Mouse (Mus musculus) spleen, adult 2 months (tissue): Measurements from ENCODE around the gene 2900026A02Rik. TPM values are rescaled to one million over a fixed set of nuclear protein-coding genes. Genes with fewer than 3 reads are reported as not detected.

Experiments used
- DNase-seq, 2 experiments: peaks; one replicate each; pipeline versions ENCODE4 v3.0.0 to v3.0.0-alpha.2; 2012 to 2021; ENCODE audit warnings: low spot score in 2 of 2, low read depth in 1 of 2
- H3K27ac ChIP-seq: fragments of 200-500 bp; 2 replicates; pipeline ENCODE4 v1.5.1; 2012; ENCODE audit warnings: low read length, inconsistent platforms; ENCODE audit not compliant: insufficient read depth
- H3K27me3 ChIP-seq: fragments of 200-500 bp; 2 replicates; pipeline ENCODE4 v1.6.1; 2012; ENCODE audit warnings: mild to moderate bottlenecking, moderate library complexity, low read length, inconsistent platforms; ENCODE audit not compliant: control insufficient read depth, insufficient read depth
- H3K36me3 ChIP-seq: fragments of 200-500 bp; 2 replicates; pipeline ENCODE4 v1.6.1; 2012; ENCODE audit warnings: mild to moderate bottlenecking, low read length, inconsistent platforms; ENCODE audit not compliant: control insufficient read depth, insufficient read depth
- H3K4me1 ChIP-seq: fragments of 200-500 bp; 2 replicates; pipeline ENCODE4 v1.6.1; 2011; ENCODE audit warnings: inconsistent platforms; ENCODE audit not compliant: control insufficient read depth, insufficient read depth, insufficient read length
- H3K4me3 ChIP-seq: fragments of 200-500 bp; 2 replicates; pipeline ENCODE4 v1.5.1; 2011; ENCODE audit warnings: mild to moderate bottlenecking, inconsistent platforms; ENCODE audit not compliant: insufficient read depth, insufficient read length; ENCODE audit errors: extremely low read depth
- CTCF ChIP-seq: fragments of 200-500 bp; IDR thresholded peaks from 2 replicates; pipeline ENCODE4 v1.5.1; 2011; ENCODE audit warnings: mild to moderate bottlenecking, inconsistent platforms; ENCODE audit not compliant: insufficient read depth, insufficient read length, insufficient replicate concordance; ENCODE audit errors: extremely low read depth
- POLR2A ChIP-seq: fragments of 200-500 bp; IDR thresholded peaks from 2 replicates; pipeline ENCODE4 v1.6.1; 2011; ENCODE audit warnings: low read depth, low read length, inconsistent platforms
- WGBS: fragments of 180-500 bp; shearing (Covaris S2); methylation state at CpG from one replicate; pipeline ENCODE4 v1.1.7; 2018; 5-methylcytosine and 5-hydroxymethylcytosine counted together
- polyA plus RNA-seq: library from polyadenylated mRNA; depleted of rRNA; stranded (reverse); fragments of >200 nt; gene quantifications from 2 replicates; pipeline ENCODE4 v1.2.3, GENCODE M21; 2012

2900026A02Rik gene
- polyA plus RNA-seq, 1 experiment, result 5.1 TPM

DNA sequence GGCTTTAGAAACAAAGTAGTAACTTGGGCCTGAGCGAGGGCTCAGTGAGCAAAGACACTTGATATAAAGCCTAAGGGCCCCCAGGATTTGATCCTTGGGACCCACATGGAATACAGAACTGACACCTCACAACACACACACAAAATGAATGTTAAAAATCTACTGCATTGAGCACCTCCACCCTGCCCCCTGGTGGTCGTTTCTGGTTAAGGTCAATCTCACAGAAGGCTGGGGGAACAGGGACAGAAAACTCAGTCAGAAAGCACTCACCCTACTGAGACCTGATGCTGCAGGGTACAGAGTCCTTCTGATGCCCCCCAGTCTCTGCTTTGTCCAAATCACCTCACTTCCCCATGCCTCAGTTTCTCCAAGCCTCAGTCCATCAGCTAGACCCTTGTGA is 53.3 kb downstream of the 2900026A02Rik start:
- WGBS, result 42% methylated on average over 2 of the region's 2 CpGs
- no peak for DNase-seq
- no peak for TF ChIP-seq POLR2A
- no peak for TF ChIP-seq CTCF
- no peaks in the 10 kb centered on the region for H3K27me3 ChIP-seq
- peaks cover 2% of the 10 kb centered on the region; the same call in 1 of the 2 replicates for H3K4me1 ChIP-seq
- H3K36me3 ChIP-seq, result no peaks in the 10 kb centered on the region
- no peak overlapping the region for H3K27ac ChIP-seq
- H3K4me3 ChIP-seq, result no peak overlapping the region

DNA sequence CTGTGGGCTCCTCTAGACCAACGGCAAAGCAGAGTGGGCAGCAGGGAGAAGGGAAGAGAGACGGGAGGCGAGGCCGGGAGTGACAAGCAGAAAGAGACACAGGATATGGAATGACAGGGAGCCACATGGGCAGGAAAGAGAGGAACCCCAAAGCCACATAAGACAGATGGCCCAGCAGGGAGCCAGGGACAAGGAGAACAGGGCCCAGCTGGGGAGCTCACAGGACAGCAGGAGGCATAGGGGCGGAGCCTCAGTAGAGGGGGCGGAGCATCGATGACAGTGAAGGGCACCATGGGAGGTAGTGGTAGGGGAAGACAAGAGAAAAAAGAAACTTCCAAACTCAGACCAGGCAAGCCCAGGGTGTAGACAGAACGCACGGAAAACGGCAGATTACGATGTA is 55.6 kb downstream of the 2900026A02Rik start:
- 56% methylated on average over 11 of the region's 11 CpGs for WGBS
- DNase-seq, result no peak
- no peak overlapping the region for H3K27ac ChIP-seq
- H3K27me3 ChIP-seq, result no peaks in the 10 kb centered on the region
- H3K36me3 ChIP-seq, result no peaks in the 10 kb centered on the region
- TF ChIP-seq POLR2A, result no peak
- TF ChIP-seq CTCF, result no peak
- H3K4me1 ChIP-seq, result peaks cover 8% of the 10 kb centered on the region; the same call in 1 of the 2 replicates
- no peak overlapping the region for H3K4me3 ChIP-seq

DNA sequence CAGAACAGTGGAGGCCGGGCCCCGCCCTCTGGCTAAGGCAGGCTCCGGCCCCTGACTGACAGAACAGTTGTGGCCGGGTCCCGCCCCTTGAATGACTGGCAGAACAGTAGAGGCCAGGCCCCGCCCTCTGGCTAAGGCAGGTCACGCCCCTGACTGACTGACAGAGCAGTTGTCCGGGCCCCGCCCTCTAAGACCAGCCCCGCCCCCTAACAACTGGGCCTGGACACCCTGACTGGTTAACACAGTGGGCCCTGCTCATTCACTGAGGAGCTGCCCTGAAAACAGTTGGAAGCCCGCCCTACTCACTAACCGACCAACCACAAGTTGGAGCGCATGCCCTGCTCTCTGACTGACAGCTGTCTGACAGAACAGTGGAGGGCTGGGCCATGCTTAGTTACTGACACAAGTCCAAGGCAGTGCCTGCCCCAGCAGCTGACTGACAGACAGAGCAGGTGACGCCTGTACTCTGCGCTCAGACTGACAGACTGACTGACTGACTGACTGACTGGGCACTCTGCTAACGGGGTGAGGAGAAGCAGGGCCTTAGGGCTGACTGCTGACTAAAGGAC is 56.1 kb downstream of the 2900026A02Rik start:
- Histone ChIP-seq H3K27me3 (no peaks in the 10 kb centered on the region), H3K27ac (no peak overlapping the region), H3K4me1 (peaks cover 8% of the 10 kb centered on the region; the same call in 1 of the 2 replicates), H3K4me3 (no peak overlapping the region), H3K36me3 (no peaks in the 10 kb centered on the region)
- DNase-seq, result peak; percentile 28 to 34
- 6% methylated on average over 16 of the region's 16 CpGs for WGBS
- TF ChIP-seq POLR2A, result no peak
- no peak for TF ChIP-seq CTCF

DNA sequence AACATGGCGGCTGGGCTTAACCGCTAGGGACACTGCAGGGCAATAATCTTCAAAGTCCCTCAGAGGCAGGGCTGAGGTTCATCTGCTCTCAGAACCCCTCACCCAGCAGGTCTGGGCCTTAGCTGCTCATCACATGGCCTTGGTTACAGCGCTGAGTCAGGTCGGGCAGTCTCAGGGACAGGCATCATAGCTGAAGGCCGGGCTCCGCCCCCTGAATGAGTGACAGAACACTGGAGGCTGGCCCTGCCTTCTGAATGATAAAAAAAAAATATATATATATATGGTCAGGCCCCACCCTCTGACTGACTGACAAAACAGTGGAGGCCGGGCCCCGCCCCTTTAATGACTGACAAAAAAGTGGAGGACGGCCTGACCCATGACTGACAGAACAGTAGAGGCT is 56.6 kb downstream of the 2900026A02Rik start:
- DNase-seq, result no peak
- 38% methylated on average over 9 of the region's 9 CpGs for WGBS
- H3K4me3 ChIP-seq, result no peak overlapping the region

DNA sequence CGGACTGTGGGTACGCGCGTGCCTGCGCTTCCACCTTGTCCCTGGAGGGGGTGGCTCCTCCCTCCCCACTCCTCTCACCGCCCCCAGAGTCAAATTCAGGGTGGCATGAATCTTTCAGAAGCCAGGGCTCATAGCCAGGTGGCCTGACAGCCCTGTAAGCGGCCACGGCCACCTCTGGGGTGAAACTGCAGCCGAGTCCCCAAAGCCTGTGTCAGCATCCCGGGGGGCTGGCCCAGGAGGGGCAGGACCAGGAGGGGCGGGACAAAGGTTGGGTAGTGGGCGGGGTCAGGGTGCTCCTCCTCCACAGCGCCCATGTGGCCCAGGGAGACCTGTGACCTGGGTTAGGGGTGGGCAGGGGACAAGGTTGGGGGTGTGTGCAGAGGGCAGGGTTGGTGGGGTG is 57.9 kb downstream of the 2900026A02Rik start:
- WGBS, result 2% methylated on average over 13 of the region's 13 CpGs
- Histone ChIP-seq H3K27ac (no peak overlapping the region), H3K36me3 (no peaks in the 10 kb centered on the region), H3K4me3 (peak overlapping the region; percentile 34; the same call in 1 of the 2 replicates), H3K4me1 (peaks cover 12% of the 10 kb centered on the region; the same call in 1 of the 2 replicates), H3K27me3 (no peaks in the 10 kb centered on the region)
- DNase-seq, result no peak
- TF ChIP-seq CTCF (no peak), POLR2A (no peak)

More for the DNA sequence above, 56.6 kb downstream of the 2900026A02Rik start:
- peaks cover 8% of the 10 kb centered on the region; the same call in 1 of the 2 replicates for H3K4me1 ChIP-seq
- no peak overlapping the region for H3K27ac ChIP-seq
- TF ChIP-seq POLR2A (no peak), CTCF (no peak)
- no peaks in the 10 kb centered on the region for H3K36me3 ChIP-seq
- no peaks in the 10 kb centered on the region for H3K27me3 ChIP-seq

DNA sequence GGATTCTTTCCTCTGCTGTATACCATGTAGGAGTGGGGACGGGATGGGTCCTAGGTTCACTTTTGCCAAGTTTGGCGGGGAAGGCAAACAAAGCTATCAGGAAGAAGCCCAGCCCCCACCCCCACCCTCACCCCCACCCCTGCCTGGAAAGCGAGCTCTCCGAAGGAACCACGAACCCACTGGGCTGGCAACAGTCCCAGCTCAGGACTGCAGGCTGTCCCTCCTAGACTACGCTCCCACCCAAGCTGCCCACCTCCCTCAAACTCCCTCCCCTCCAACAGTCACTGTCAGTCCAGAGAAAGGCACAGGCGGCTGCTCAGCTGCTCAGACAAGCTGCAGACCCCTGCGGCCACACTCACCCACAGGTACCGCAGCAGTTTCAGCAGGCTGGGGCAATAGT is 58.3 kb downstream of the 2900026A02Rik start:
- H3K36me3 ChIP-seq, result no peaks in the 10 kb centered on the region
- H3K4me1 ChIP-seq, result peaks cover 16% of the 10 kb centered on the region; the same call in 1 of the 2 replicates
- no peak overlapping the region for H3K27ac ChIP-seq
- H3K27me3 ChIP-seq, result no peaks in the 10 kb centered on the region
- no peak for DNase-seq
- WGBS, result 11% methylated on average over 9 of the region's 9 CpGs
- peak overlapping the region; percentile 34; the same call in 1 of the 2 replicates for H3K4me3 ChIP-seq
- TF ChIP-seq CTCF (no peak), POLR2A (no peak)

DNA sequence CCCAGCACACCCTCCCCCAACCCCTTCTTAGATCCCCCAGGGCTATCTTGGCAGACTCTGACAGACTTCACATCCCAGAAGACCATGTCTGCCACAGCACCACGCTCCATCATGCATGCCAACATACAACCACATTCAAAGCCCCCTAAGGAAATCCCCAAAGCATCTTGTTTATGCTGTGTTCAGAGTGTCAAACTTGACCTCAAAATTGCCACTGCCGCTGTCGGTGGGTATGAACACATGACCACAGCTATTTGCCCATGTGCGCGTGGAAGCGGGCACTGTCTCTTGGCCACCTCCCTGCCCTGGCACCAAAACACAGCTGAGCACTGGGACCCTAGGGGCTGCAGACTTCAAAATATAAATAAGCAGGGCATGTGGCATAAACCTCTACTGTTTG is 59.5 kb downstream of the 2900026A02Rik start:
- Histone ChIP-seq H3K4me3 (no peak overlapping the region), H3K27ac (no peak overlapping the region), H3K27me3 (no peaks in the 10 kb centered on the region), H3K36me3 (no peaks in the 10 kb centered on the region), H3K4me1 (peaks cover 16% of the 10 kb centered on the region; the same call in 1 of the 2 replicates)
- no peak for DNase-seq
- WGBS, result 25% methylated on average over 6 of the region's 6 CpGs
- TF ChIP-seq CTCF, result no peak
- no peak for TF ChIP-seq POLR2A
